Mouse (Mus musculus) lung, postnatal 25 days (tissue): Measurements from ENCODE around the gene Hectd1.

ENCODE experiments used
- DNase-seq: peaks from one replicate; pipeline ENCODE4 v3.0.0; 2022; ENCODE audit warnings: low spot score

Hectd1 gene

DNA sequence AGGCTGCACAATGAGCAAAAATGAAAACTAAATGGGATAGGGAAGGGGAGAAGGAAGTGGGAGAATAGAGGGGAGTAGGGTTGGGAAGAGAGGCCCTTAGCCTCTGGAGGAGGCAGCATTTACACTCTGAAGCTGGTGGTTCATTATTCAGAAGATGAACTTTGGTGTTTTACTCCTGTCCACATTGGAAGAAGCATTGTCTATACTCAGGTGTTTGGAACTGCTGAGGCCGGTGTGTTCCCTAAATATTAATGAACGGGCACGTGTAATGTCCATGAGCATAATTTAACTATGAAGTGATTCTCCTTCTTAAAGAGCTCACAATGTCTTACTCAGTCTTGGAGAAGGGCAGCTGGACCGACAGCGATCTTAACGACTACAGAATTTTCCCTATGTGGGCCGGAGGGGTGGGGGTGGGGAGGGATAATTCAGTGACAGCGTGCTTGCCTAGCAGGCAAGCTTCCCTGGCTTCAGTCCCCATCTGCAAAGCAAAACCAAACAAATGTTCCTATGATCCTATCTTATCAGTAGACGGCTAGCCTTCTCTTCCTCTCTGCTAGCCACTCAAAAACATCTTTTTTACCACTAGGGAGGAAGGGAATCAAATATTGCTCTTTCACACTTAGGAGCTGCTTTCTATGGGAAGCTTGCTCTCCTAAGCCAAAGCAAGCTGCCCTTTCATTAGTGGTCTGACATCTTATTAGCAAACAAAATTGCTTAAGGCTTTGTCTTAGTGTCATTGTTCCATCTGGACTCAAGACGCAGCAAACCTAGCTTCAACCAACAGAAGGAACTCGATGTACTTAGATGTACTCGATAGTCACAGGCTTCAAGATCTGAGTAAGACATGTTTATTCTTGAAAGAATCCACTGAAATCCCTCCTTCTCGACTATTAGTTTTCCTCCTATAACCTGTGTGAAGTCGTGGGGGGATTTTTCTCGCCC lies 14.5 kb upstream of the Hectd1 start:
- DNase-seq = peak; percentile 38

DNA sequence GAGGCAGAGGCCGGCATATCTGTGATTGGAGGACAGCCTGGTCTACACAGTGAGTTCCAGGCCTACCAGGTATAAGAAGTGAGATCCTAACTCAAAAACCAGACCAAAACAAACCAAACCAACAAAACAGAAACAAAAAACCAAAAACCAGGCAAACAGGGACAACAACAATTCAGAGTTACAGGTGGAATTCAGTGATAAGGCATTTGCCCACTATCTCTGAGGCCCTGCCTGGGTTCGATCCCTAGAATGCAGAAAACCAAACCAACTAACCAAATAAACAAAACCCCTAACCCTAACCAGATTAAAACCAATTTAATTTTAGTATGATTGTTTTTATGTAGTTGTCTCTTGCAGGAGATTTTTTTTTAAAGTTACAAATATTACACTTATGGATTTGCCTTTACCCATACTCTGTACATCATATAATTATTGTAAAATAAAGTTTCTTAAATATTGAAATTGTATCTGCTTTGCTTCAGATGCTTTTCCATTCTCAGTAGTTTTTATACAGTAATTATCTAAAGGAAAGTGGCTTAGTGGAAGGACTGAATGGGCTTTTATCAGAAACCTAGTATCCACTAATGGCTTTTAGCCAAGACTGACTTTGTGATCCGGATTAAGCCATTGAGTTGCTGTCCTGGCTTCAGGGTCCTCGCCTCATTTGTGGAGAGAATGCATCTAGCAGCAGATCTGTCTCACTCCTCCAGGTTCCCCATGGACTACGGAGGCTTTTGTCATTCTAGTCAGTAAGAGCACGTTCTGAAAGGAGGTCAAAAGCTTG lies 12.9 kb upstream of the Hectd1 start:
- no peak for DNase-seq

DNA sequence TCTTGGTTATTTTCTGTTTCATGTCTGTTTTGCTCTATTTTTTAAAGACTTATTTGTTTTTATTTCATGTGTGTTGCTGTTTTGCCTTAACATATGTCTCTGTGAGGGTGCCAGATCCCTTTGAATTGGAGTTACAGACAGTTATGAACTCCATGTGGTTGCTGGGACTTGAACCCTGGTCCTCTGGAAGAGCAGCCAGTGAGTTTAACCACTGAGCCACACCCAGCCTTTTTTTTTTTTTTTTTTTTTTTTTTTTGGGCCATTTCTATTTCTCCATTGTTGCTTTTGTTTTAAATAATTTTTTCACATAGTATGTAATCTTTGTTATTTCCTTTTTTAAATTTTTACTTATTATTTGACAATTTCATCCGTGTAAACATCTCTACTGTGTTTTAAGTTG lies 10.5 kb upstream of the Hectd1 start:
- no peak for DNase-seq

DNA sequence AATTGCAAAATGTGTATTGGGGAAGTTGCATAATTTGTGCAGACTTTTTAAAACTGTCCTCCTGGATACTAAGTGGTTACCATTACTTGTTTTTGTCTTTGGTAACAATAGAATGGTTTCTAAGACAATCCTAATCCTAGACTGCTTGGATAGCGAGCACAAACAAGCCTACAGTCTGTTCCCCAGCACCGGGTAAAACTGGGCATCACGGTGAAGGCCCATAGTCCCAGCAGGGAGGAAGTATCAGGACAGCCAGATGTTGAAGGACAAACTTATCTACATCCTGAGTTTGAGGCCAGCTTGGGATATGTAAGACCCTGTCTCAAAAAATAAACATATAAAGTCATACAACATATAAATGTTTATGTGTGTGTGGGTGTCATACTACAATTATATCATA lies 5.9 kb upstream of the Hectd1 start:
- DNase-seq = no peak

DNA sequence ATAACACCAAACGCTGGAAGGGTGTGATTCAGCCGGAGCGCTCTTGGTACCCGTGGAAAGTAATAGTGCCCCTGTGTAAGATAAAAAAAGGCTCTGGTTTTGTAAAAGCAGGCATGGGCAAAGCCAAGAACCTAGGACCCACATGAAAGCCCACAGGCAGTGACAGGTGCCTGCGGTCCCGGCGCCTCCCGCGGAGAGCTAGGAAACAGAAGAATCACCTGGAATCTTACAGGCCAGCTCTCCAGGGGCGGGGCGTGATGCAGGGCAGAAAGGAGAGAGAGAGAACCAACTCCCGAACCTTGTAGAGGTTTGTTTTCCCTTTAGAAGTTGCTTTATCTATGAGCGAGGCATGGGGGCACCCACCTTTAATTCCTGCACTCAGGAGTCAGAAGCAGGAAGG lies 2.6 kb upstream of the Hectd1 start:
- no peak for DNase-seq

DNA sequence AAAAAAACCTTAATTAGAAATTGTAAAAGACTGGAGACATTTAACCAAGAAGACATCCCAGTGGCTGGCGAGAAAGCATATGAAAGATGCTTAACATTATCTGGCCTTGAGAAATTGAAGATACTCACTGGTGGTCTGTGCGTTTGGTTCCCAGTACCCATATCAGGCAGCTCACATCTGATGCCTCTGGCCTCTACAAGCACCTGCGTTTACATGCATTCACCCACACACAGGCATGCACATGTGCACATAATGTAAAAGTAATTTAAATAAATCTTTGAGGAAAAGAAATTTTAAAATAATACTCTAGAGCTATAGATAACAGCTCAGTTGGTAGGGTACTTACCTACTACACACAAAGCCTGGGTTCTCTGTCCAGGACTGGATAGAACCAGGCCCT lies 2.0 kb upstream of the Hectd1 start:
- DNase-seq = no peak

DNA sequence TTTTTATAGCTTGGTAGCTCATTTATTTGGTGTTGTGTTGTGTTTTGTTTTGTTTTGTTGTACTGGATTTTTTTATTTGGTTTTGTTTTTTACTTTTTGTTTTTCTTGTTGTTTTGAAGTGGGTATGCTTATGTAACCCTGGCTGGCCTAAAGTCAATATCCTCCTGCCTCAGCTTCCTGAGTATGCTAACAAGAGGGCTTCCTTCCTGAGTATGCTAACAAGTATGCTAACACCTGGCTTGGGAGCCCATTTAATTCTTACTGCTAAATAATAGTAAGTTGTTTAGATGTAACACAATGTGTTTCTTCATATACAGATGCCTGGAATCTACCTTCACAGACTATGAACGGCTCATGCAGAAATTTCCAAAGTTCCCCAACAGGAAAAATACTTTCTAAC lies 1.3 kb upstream of the Hectd1 start:
- no peak for DNase-seq

DNA sequence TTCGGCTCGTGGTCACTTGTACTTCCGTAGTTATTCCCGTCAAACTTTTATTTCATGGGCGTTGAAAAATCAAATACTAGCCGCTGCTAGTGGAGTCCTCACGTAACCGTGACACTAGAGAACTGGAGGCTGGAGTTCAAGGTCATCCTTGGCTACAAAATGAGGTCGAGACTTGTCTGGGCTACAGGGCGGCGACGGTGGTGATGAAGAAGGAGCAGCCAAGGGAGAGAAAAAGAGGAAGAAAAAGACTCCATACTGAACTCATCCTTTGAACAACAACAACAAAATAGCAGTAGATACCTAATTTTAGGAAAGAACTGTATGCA lies 704 bp upstream of the Hectd1 start:
- no peak for DNase-seq

DNA sequence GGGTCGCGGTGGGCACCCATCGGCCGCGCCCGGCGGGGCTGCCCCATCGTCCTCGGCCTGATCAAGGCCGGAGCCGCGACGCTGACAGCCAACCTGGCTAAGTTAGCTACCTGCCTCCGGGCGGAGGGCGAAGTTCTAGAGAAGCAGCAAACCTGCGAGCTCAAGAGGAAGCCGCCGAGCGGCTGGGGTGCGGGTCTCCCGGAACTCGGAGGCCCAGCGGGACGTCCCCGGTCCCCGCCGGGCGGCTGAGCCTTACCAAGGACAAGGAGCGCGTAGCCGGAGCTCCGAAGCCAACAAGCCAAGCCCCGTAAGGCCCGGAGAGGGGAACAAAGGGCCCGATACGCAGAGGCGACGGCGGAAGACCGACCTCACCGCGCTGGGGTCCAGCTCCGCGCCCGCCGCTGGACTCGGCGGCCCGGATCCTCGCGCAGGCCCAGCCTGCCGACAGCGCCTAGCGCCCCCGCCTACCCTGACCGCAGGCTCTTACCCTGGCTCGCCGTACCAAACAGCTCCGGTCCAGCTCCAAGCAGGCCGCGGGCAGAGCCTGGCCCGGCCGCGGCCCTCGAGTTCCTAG lies 533 bp downstream of the Hectd1 start:
- DNase-seq = peak; percentile 62

DNA sequence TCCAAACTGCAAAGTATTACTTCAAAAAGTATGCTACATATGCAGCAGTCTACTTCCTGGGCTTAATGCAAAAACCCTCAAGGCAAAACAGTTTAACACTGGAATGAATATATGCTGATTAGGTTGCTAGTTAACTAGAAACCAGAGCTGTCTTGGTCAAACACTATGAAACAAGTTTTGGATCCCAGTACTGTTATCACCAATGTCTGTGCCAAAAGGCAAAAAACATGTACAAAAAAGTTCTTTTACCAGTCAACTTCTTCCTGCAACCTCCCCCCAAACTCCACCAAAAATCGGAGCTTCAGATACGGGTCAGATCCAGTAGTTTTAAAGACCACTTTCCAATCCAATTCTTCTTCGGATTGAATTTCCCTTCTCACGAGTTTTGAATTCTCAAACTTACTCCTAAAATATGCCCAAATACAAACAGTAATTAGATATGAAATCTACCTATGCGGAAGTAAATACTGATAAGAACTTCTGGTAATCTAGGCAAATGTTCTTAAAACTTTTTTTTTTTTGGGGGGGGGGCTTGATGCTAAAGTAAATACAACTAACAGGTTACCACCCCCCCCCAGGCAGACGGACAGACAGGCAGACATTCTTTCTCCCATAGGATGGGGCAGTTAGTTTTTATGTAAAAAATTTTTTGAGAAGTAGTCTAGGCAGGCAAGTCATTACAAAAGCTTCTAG lies 1.2 kb downstream of the Hectd1 start:
- DNase-seq = no peak

DNA sequence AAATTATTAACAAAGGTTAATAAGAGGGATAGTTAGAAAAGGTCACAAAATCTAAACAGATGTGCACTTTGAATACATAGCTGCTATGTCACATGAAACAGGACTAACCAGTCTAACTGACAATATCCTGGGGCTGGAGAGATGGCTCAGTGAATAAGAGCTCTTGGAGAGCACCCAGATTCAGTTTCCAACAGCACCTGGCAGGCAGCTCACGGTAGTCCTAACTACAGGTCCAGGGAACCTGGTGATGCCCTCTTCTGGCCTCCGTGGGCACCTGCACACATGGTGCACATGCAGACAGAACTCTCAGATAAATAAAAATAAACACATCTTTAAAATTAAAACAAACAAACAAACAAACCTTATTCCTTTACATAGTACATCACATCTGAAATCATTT lies 4.0 kb downstream of the Hectd1 start:
- no peak for DNase-seq

DNA sequence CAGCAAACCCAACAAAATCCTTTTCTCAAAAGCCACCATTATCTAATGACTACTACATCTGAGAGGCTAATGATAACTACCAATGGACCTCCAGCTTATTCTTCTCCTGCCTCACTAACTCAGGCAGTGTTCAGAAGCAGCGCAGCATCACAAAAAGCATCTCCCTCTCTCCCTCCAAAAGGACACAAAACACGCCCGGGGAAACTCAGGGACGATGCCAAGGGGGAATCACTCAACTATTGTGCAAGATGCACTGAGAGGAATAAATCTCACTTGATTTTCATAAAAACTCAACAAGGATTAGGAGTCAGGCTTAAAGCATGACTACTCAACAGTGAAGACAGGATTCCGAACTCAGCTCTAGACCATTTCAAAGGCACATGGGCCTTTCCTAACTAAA lies 6.0 kb downstream of the Hectd1 start:
- DNase-seq = no peak

DNA sequence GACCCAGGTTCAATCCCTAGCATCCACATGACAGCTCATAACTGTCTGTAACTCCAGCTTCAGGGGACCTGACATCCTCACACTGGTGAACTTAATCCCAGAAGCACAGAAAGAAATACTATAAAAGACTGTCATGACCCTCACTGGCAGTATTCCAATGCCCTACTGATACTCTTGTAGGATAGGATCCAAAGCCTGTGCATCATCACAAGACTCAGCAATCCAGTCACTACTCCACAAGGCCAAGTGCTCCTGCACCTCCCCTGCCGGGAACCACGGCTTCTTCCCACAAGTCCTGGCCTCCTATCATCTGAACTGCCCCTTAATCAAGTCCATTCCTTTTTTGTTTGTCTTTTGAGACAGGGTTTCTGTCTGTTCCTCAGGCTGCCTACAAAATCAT lies 6.5 kb downstream of the Hectd1 start:
- DNase-seq = no peak

DNA sequence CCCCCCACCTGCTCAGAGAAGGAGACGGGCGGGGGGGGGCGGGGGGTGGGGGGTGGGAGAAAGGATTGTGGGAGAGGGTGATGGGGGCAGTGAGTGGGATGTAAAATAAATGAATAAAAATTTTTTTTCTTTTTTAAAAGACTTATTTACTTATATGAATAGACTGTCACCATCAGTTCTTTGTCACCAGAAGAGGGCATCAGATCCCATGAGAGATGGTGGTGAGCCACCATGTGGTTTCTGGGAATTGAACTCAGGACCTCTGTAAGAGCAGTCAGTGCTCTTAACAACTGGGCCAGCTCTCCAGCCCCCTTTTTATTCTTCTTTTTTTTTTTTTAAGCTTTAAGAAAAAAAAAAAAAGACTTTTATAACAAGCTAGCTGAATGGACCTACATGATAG lies 7.1 kb downstream of the Hectd1 start:
- no peak for DNase-seq

DNA sequence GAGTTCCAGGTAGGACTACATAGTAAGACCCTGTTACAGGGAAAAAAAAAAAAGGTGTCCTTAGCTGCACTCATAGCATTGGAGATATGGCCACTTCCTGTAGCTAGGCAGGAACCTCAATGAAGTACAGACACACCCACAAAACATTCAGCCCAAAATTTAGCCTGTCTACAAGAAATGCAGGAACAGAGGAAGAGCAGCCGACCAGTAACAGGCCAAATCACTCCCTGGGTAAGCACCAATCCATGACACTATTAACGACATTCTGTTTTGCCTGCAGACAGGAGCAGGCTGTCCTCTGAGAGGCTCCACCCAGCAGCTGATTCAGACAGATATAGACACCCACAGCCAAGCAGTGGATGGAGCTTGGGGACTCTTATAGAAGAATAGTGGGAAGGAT lies 8.1 kb downstream of the Hectd1 start:
- no peak for DNase-seq

DNA sequence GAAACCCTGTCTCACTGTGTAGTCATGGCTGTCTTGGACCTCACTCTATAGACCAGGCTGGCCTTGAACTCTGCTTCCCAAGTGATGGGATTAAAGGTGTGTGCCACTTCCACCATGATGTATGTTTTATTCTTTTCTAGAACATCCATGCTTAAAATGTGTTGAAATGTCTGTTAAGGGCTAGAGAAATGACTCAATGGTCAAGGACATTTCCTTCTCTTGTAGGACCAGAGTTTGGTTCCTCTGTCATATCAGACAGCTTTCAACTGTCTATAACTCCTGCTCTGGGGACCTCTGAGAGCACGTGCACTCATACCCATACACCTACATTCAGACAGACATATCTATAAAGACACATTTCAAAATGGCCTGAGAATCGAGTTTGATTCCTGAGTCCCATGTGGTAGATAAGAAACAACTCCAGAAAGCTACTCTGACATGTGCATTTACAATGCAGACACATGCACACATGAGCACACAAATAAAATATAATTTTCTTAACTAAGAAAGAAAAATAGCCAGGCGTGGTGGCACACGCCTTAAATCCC lies 9.3 kb downstream of the Hectd1 start:
- no peak for DNase-seq

DNA sequence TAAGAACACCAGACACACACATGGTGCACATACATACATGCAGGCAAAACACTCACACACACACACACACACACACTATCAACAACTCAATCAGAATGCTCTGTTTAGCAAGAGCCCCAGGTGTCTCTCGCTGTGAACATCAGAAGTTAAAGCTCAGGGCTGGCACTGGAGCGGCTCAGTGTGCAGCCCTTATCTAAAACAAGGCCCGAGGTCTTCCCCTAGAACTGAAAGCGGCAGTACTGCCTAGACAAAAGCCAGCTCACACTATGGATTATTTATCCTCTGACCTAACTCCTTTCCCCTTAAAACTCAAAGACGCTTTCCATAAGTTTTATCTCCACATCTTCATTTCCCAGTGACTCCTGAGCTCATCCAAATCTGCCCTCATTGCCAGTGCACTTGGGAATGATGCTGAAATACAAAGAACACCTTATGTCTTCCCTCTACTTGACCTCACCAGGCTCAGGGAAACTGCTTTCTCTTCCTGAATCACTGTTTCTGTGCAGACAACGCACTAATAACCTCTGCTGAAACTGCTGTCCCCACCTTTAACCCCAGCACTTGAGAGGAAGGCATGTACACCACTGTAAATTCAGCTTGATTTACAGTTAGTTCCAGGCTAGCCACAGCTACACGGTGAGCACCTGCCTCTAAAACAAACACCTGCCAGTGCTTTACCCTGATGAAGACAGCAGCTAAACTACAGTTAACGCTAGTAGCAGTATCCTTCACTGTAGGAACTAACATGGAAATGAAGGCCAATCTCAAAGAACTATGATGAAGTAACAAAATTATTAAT lies 11.3 kb downstream of the Hectd1 start:
- DNase-seq = no peak

DNA sequence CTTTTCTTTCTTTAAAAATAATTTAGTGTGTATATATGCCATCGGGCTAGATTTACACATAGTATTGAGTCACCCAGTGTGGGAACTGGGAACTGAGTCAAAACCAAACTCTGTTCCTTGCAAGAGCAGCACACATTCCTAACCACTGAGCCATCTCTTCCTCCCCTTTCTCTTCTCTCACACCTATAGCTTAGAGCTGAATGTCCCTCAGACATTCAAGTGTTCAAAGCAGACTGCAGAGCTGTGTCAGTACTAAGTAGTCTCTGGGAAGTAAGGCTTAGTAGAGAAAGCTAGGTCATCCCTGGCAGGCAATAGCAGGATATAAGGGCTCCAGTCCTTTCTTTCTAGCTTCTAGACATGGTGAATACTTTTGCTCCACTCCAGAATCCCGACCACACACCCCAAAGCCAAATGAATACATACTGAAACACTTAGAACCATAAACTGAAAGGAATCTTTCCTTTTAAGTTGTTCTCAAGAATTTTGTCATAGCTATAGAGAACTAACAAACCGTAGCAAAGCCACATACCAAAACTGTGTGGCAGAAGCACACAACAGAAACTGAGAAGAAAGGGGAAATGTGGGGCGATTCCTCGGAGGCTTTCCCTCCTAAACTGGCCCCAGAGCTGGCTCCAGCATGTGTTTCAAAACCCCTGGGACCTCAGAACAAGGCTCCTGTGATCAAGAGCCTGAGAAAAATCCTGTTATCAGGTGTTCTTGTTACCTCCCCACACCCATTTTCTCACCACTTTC lies 17.8 kb downstream of the Hectd1 start:
- DNase-seq = no peak

DNA sequence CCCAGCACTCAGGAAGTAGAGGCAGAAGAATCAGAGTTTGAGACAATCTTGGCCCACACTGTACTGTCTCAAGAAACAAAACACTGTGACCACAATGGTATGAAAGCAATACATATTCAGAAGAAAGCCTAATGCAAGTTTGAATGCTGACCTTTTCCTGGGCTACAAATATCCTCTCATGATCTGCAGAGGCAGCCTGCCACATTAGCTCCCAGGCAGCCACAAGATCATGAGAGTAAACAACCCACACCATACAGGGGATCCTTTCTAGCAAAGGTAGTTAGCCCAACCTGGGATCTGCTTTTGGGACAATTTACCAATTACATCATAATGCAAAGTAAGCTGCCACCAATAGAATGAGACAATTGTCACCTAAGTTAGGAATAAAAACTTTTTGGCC lies 18.8 kb downstream of the Hectd1 start:
- no peak for DNase-seq

DNA sequence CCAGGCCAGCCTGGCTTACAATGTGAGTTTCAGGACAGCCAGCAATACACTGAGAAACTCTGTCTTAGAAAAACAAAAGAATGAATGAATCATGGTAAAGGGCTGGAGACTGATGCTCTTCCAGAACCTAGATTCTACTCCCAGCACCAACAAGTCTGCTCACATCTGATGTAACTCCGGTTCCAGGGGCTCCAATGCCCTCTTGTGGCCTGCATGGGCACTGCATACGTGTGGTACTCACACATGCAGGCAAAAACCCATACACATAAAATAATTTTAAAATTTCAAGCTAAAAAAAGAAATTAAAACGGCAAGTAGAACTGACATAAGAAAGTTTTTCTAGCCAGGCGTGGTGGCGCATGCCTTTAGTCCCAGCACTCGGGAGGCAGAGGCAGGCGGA lies 44.5 kb downstream of the Hectd1 start:
- peak; percentile 8 for DNase-seq

DNA sequence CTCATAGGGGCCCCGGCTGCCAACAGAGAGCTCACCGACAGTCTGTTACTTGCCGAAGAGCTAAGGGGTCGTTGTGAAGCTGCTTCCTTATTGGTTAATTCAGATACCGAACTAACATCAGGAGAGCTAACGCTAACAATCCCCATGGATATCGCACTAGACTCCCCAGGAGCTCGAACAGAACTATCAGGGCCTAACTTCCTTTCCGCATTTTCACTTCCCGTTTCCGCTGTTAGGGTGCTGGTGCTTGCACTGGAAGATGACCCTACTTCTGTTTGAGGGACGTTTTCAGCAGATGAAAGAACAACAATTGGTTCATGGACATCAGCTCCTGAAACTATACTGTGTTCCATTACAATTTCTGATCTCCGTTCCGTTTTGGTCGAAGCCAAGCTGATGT lies 60.6 kb downstream of the Hectd1 start:
- peak; percentile 8 for DNase-seq
